Mouse (Mus musculus): ENCODE measurements around the gene Cmss1. TPM values are rescaled to one million over a fixed set of nuclear protein-coding genes. Genes with fewer than 3 reads are reported as not detected.
"Not testable (repeated sequence)": the region's sequence is repeated elsewhere in the genome, so short reads cannot be mapped to it uniquely, and the experiment has no call there.

The Cmss1 gene
- polyA plus RNA-seq, 1 experiment from 2014 or later = 37.8 TPM

GRCm38 (mm10) chr16:57417017-57417416, 189.6 kb downstream of the Cmss1 start:
- no peak overlapping the region for H3K9ac ChIP-seq
- no peak overlapping the region for H3K27ac ChIP-seq (replicated peaks)
- peaks cover 9% of the 10 kb centered on the region for H3K4me1 ChIP-seq (replicated peaks)
- 83% methylated on average over 9 of the region's 9 CpGs for WGBS
- H3K36me3 ChIP-seq = no peaks in the 10 kb centered on the region
- no peak for ATAC-seq (ENCODE audit: low read depth)
- H3K9me3 ChIP-seq = no peaks in the 10 kb centered on the region
- no peak overlapping the region for H3K4me2 ChIP-seq
- H3K27me3 ChIP-seq = no peaks in the 10 kb centered on the region
- H3K4me3 ChIP-seq = no peak overlapping the region

- H3K27me3 ChIP-seq = no peaks in the 10 kb centered on the region
- H3K4me1 ChIP-seq (replicated peaks) = no peaks in the 10 kb centered on the region
- no peaks in the 10 kb centered on the region for H3K9me3 ChIP-seq
- H3K4me3 ChIP-seq = no peak overlapping the region
- H3K9ac ChIP-seq = no peak overlapping the region
- H3K27ac ChIP-seq (replicated peaks) = no peak overlapping the region
- H3K4me2 ChIP-seq = no peak overlapping the region
- no peak for ATAC-seq (ENCODE audit: low read depth)
- WGBS = 21% methylated on average over 2 of the region's 2 CpGs
- no peaks in the 10 kb centered on the region for H3K36me3 ChIP-seq
Measured at GRCm38 (mm10) chr16:57416049-57416448, 190.6 kb downstream of the Cmss1 start.

DNA sequence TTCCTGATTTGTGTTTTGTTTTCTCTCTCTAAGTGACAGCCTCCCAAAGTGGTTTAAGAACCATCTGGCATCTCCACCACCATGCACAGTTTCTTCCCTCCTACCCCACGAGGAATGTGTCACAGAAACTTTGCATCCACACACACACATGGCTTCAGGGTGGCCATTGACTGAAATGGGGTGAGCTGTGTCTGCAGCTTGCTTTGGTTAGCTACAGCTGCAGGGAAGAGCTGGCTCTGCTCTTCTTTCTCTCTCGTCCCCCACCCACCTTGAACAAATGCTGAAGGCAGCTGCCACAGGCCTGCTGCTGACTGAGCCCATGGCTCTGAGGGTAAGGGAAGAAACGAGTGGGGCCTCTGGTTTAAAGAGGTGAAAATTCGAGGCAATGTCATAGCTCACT, 193.9 kb downstream of the Cmss1 start:
- Histone ChIP-seq H3K27ac (replicated peaks) (no peak overlapping the region), H3K4me1 (replicated peaks) (no peaks in the 10 kb centered on the region), H3K4me3 (no peak overlapping the region), H3K4me2 (no peak overlapping the region), H3K9me3 (no peaks in the 10 kb centered on the region), H3K36me3 (no peaks in the 10 kb centered on the region), H3K27me3 (no peaks in the 10 kb centered on the region), H3K9ac (no peak overlapping the region)
- 50% methylated on average over 4 of the region's 4 CpGs for WGBS
- ATAC-seq (ENCODE audit: low read depth) = no peak

DNA sequence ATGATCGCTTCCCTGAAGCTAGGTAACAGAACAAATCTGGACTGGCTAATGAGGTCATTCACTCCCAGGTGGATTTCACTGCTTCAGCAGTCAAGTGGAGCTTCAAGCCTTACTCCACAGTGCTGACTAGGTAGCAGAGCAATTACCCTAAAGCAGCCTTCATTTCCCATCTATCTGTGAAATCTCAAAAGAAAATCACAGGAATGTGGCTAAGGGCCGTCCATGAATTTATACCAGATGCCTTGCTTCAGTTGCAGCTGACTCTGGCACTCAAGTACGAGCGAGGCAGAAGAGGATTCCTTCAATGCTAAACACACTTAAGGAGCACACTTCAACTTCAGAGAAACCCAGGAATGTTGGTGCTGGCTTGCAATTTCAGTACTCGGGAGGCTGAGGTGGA, 202.8 kb downstream of the Cmss1 start:
- Histone ChIP-seq H3K9me3 (no peaks in the 10 kb centered on the region), H3K27ac (replicated peaks) (no peak overlapping the region), H3K4me3 (no peak overlapping the region), H3K9ac (no peak overlapping the region), H3K36me3 (no peaks in the 10 kb centered on the region), H3K27me3 (no peaks in the 10 kb centered on the region), H3K4me1 (replicated peaks) (no peaks in the 10 kb centered on the region), H3K4me2 (no peak overlapping the region)
- no peak for ATAC-seq (ENCODE audit: low read depth)
- WGBS = 82% methylated on average over 5 of the region's 5 CpGs

- no peaks in the 10 kb centered on the region for H3K9me3 ChIP-seq
- H3K27ac ChIP-seq (replicated peaks) = no peak overlapping the region
- no peak overlapping the region for H3K4me2 ChIP-seq
- no peaks in the 10 kb centered on the region for H3K36me3 ChIP-seq
- H3K9ac ChIP-seq = no peak overlapping the region
- ATAC-seq (ENCODE audit: low read depth) = no peak
- H3K4me3 ChIP-seq = no peak overlapping the region
- H3K27me3 ChIP-seq = no peaks in the 10 kb centered on the region
- 85% methylated on average over 4 of the region's 4 CpGs for WGBS
- no peaks in the 10 kb centered on the region for H3K4me1 ChIP-seq (replicated peaks)
Measured at GRCm38 (mm10) chr16:57402910-57403309, 203.8 kb downstream of the Cmss1 start.

DNA sequence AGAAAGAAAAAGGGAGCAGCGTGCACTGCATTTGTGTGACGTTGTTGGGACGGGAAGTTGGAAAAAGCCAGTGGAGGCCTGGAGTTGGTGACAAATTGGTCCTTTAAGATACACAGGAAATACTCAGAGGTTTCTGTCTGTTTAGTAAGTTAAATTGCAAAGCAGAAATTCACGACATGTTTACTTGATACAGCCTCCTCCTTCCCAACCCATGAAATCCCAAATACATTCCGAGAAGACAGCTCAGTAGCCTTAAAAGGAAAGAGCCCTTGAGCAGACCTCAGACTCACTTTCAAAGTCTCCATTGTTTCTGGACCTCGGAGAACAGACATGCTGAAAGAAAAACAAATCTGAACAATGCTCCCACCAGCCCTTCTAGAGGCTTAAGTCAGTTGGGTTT, 205.0 kb downstream of the Cmss1 start:
- H3K27me3 ChIP-seq = no peaks in the 10 kb centered on the region
- H3K27ac ChIP-seq (replicated peaks) = no peak overlapping the region
- H3K4me2 ChIP-seq = no peak overlapping the region
- no peaks in the 10 kb centered on the region for H3K4me1 ChIP-seq (replicated peaks)
- no peak for ATAC-seq (ENCODE audit: low read depth)
- no peak overlapping the region for H3K4me3 ChIP-seq
- 66% methylated on average over 6 of the region's 6 CpGs for WGBS
- H3K9ac ChIP-seq = no peak overlapping the region
- H3K36me3 ChIP-seq = no peaks in the 10 kb centered on the region
- no peaks in the 10 kb centered on the region for H3K9me3 ChIP-seq

DNA sequence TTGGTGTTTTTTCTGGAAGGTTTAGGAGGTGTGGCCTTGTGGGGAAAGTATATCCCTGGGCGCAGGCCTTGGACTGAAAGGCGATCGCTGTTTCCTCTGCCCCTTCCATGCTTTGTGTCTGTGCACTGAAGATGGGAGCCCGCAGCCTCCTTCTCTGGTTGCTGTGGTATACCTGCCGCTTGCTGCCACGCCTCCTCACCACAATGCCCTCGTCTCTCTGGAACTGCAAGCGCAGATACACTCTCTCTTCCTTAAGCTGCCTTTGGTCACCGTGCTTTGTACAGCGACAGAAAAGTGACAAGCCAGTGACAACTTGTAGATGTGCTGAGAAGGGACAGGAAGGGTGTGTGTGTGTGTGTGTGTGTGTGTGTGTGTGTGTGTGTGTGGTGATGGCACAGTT, 207.1 kb downstream of the Cmss1 start:
- H3K9ac ChIP-seq = no peak overlapping the region
- H3K36me3 ChIP-seq = no peaks in the 10 kb centered on the region
- H3K27ac ChIP-seq (replicated peaks) = no peak overlapping the region
- no peaks in the 10 kb centered on the region for H3K4me1 ChIP-seq (replicated peaks)
- 88% methylated on average over 10 of the region's 10 CpGs for WGBS
- no peaks in the 10 kb centered on the region for H3K9me3 ChIP-seq
- H3K27me3 ChIP-seq = no peaks in the 10 kb centered on the region
- H3K4me3 ChIP-seq = no peak overlapping the region
- H3K4me2 ChIP-seq = no peak overlapping the region
- no peak for ATAC-seq (ENCODE audit: low read depth)

GRCm38 (mm10) chr16:57398387-57399214, 208.1 kb downstream of the Cmss1 start:
- Histone ChIP-seq H3K4me2 (no peak overlapping the region), H3K4me3 (no peak overlapping the region), H3K27ac (replicated peaks) (no peak overlapping the region), H3K4me1 (replicated peaks) (no peaks in the 10 kb centered on the region), H3K9me3 (no peaks in the 10 kb centered on the region), H3K36me3 (no peaks in the 10 kb centered on the region), H3K27me3 (no peaks in the 10 kb centered on the region), H3K9ac (no peak overlapping the region)
- ATAC-seq (ENCODE audit: low read depth) = peak; percentile 74; the same call in 1 of the 2 replicates
- 65% methylated on average over 18 of the region's 18 CpGs for WGBS

GRCm38 (mm10) chr16:57397845-57398244, 208.8 kb downstream of the Cmss1 start:
- no peak overlapping the region for H3K9ac ChIP-seq
- no peak for ATAC-seq (ENCODE audit: low read depth)
- H3K9me3 ChIP-seq = no peaks in the 10 kb centered on the region
- no peak overlapping the region for H3K27ac ChIP-seq (replicated peaks)
- H3K27me3 ChIP-seq = no peaks in the 10 kb centered on the region
- 80% methylated on average over 6 of the region's 6 CpGs for WGBS
- H3K4me3 ChIP-seq = no peak overlapping the region
- H3K4me2 ChIP-seq = no peak overlapping the region
- H3K36me3 ChIP-seq = no peaks in the 10 kb centered on the region
- peaks cover 7% of the 10 kb centered on the region; the same call in 1 of the 2 replicates for H3K4me1 ChIP-seq (replicated peaks)

DNA sequence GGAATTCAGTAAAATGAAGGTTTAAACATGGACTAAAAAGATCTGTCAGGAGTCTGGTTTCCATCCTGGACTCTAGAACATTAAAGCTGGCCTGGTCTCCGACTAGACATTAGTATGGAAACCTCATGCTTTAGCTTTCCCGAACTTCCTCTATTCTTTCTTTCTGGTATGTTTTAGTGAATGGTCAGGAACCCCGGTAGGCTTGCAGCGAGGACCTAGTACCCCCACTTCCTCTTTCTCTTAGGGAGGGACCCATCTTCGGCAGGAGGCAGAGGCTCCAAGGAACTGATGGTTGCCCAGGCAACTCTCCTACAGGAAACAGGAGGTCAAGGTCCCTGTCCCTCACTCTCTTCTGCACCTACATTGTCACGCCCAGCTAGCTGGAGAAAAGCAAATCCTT, 210.4 kb downstream of the Cmss1 start:
- WGBS = 83% methylated on average over 6 of the region's 6 CpGs
- Histone ChIP-seq H3K9ac (no peak overlapping the region), H3K27ac (replicated peaks) (no peak overlapping the region), H3K4me2 (no peak overlapping the region), H3K36me3 (no peaks in the 10 kb centered on the region), H3K4me1 (replicated peaks) (peaks cover 7% of the 10 kb centered on the region; the same call in 1 of the 2 replicates), H3K9me3 (no peaks in the 10 kb centered on the region), H3K27me3 (no peaks in the 10 kb centered on the region), H3K4me3 (no peak overlapping the region)
- no peak for ATAC-seq (ENCODE audit: low read depth)

GRCm38 (mm10) chr16:57393161-57393560, 213.5 kb downstream of the Cmss1 start:
- Histone ChIP-seq H3K27ac (replicated peaks) (no peak overlapping the region), H3K9ac (no peak overlapping the region), H3K4me1 (replicated peaks) (peaks cover 7% of the 10 kb centered on the region; the same call in 1 of the 2 replicates), H3K4me3 (no peak overlapping the region), H3K9me3 (no peaks in the 10 kb centered on the region), H3K36me3 (no peaks in the 10 kb centered on the region), H3K4me2 (peak overlapping the region; percentile 20; the same call in 1 of the 2 replicates), H3K27me3 (no peaks in the 10 kb centered on the region)
- WGBS = 57% methylated on average over 11 of the region's 11 CpGs
- ATAC-seq (ENCODE audit: low read depth) = no peak

DNA sequence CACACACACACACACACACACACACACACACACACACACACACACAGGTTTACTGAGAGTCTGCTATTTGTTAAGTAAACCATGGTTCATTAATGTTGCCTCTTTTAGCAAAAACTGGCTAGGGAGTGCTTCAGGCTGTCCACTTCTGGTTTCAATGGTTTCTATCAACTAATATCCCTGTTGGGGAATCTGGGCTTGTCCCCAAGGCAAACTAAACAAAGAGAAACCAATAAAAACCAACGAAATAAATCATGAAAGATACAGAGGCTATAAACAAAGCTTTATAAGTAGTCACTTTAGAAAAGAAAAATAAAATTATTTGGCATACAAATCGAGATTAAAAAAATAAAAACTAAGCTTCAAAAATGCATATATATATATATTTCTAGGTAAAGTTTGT, 214.2 kb downstream of the Cmss1 start:
- H3K27me3 ChIP-seq = no peaks in the 10 kb centered on the region
- H3K27ac ChIP-seq (replicated peaks) = no peak overlapping the region
- 63% methylated on average over 2 of the region's 2 CpGs for WGBS
- ATAC-seq (ENCODE audit: low read depth) = no peak
- no peak overlapping the region for H3K4me2 ChIP-seq
- H3K4me3 ChIP-seq = no peak overlapping the region
- H3K9me3 ChIP-seq = no peaks in the 10 kb centered on the region
- peaks cover 7% of the 10 kb centered on the region; the same call in 1 of the 2 replicates for H3K4me1 ChIP-seq (replicated peaks)
- no peaks in the 10 kb centered on the region for H3K36me3 ChIP-seq
- H3K9ac ChIP-seq = no peak overlapping the region

- H3K27me3 ChIP-seq; ATAC-seq (ENCODE audit: low read depth); H3K9ac ChIP-seq; H3K36me3 ChIP-seq; H3K4me3 ChIP-seq; H3K4me1 ChIP-seq (replicated peaks); H3K4me2 ChIP-seq; H3K27ac ChIP-seq (replicated peaks); H3K9me3 ChIP-seq: not testable (repeated sequence)
- WGBS = 32% methylated on average over 29 of the region's 39 CpGs
Measured at GRCm38 (mm10) chr16:57391171-57391570, 215.5 kb downstream of the Cmss1 start.
